Mouse (Mus musculus) forebrain, embryonic 11.5 days (tissue): Measurements from ENCODE around the gene Sufu. TPM values are rescaled to one million over a fixed set of nuclear protein-coding genes. Genes with fewer than 3 reads are reported as not detected.
A peak's percentile ranks its signal among the peaks of the same experiment; 100 is the strongest.

Source experiments
- ATAC-seq: fragments of 200-750 bp; cut with Nextera tagmentation; replicated peaks from 2 replicates; pipeline ENCODE4 v1.8.0; 2017; ENCODE audit warnings: moderate TSS enrichment; ENCODE audit not compliant: low FRiP score
- DNase-seq: peaks from one replicate; pipeline ENCODE4 v3.0.0-alpha.2; 2017; ENCODE audit warnings: low spot score
- H3K27ac ChIP-seq: fragments of 300-500 bp; sonication (generic); 2 replicates; pipeline ENCODE4 v1.5.1; 2014; ENCODE audit warnings: low read depth, low read length
- H3K27me3 ChIP-seq: fragments of 300-500 bp; sonication (generic); 2 replicates; pipeline ENCODE4 v1.6.1; 2014; ENCODE audit warnings: mild to moderate bottlenecking, low read length, mixed read lengths; ENCODE audit not compliant: control insufficient read depth, insufficient read depth
- H3K36me3 ChIP-seq: fragments of 300-500 bp; sonication (generic); 2 replicates; pipeline ENCODE4 v1.6.1; 2014; ENCODE audit warnings: mild to moderate bottlenecking, low read length, moderate library complexity, mixed read lengths; ENCODE audit not compliant: control insufficient read depth, insufficient read depth
- H3K4me1 ChIP-seq: fragments of 300-500 bp; sonication (generic); replicated peaks from 2 replicates; pipeline ENCODE4 v1.6.1; 2014; ENCODE audit warnings: low read length, mixed read lengths; ENCODE audit not compliant: control insufficient read depth, insufficient read depth
- H3K4me2 ChIP-seq: fragments of 300-500 bp; sonication (generic); 2 replicates; pipeline ENCODE4 v1.6.1; 2014; ENCODE audit warnings: low read depth, mild to moderate bottlenecking, low read length, moderate library complexity, mixed read lengths; ENCODE audit not compliant: severe bottlenecking
- H3K4me3 ChIP-seq: fragments of 300-500 bp; sonication (generic); 2 replicates; pipeline ENCODE4 v1.5.1; 2014; ENCODE audit warnings: low read depth, low read length
- H3K9ac ChIP-seq: fragments of 300-500 bp; sonication (generic); 2 replicates; pipeline ENCODE4 v1.6.1; 2014; ENCODE audit warnings: low read length
- H3K9me3 ChIP-seq: fragments of 300-500 bp; sonication (generic); 2 replicates; pipeline ENCODE4 v1.6.1; 2016; ENCODE audit warnings: low read length, mixed read lengths; ENCODE audit not compliant: control insufficient read depth
- WGBS: fragments of 180-500 bp; shearing (Covaris S2); extraction: QIAGEN DNeasy Blood & Tissue Kit; methylation state at CpG from one replicate; pipeline ENCODE4 v1.1.7; 2014; 5-methylcytosine and 5-hydroxymethylcytosine counted together
- polyA plus RNA-seq: library from polyadenylated mRNA; unstranded; fragments of >200 nt; fragmentation: Nextera tagmentation; extraction: Ambion mirVana; gene quantifications from 2 replicates; pipeline ENCODE4 v1.2.1, GENCODE M21; 2014

The Sufu gene
- polyA plus RNA-seq, 1 experiment from 2014 or later: 48.6 TPM

GRCm38 (mm10) chr19:46490634-46491033 is 93.9 kb downstream of the Sufu start:
- Histone ChIP-seq H3K9me3 (no peaks in the 10 kb centered on the region), H3K27me3 (no peaks in the 10 kb centered on the region), H3K4me2 (no peak overlapping the region), H3K4me1 (no peaks in the 10 kb centered on the region), H3K36me3 (no peaks in the 10 kb centered on the region), H3K27ac (no peak overlapping the region), H3K9ac (no peak overlapping the region), H3K4me3 (no peak overlapping the region)
- DNase-seq (no peak), ATAC-seq (no peak)
- 9% methylated on average over 2 of the region's 2 CpGs for WGBS

DNA sequence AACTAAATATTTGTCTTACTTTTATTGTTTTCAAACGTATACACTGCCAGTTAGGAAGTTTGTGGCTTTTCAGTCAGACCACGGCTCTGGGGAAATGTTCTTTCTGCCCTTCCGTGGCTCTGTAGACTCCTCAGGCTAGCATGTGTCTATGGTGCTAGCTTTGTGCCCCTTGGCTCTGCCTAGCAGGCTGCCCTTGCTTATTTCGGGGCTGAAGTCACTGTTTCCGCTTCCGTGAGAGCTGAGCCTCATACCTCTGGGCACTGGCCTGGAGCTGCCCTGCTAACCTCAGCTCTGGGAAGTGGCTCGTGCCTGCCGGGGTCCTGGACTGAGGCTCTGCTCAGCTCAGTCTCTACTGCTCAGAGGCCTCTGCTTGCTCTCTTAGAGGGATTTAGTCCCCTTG is 98.4 kb downstream of the Sufu start:
- DNase-seq (no peak), ATAC-seq (no peak)
- WGBS: 85% methylated on average over 8 of the region's 8 CpGs
- no peak overlapping the region for H3K4me2 ChIP-seq
- no peaks in the 10 kb centered on the region for H3K27me3 ChIP-seq
- no peaks in the 10 kb centered on the region; the same call in 1 of the 2 replicates for H3K4me1 ChIP-seq
- no peaks in the 10 kb centered on the region for H3K9me3 ChIP-seq
- no peak overlapping the region for H3K27ac ChIP-seq
- H3K36me3 ChIP-seq: no peaks in the 10 kb centered on the region
- H3K4me3 ChIP-seq: no peak overlapping the region
- H3K9ac ChIP-seq: no peak overlapping the region

DNA sequence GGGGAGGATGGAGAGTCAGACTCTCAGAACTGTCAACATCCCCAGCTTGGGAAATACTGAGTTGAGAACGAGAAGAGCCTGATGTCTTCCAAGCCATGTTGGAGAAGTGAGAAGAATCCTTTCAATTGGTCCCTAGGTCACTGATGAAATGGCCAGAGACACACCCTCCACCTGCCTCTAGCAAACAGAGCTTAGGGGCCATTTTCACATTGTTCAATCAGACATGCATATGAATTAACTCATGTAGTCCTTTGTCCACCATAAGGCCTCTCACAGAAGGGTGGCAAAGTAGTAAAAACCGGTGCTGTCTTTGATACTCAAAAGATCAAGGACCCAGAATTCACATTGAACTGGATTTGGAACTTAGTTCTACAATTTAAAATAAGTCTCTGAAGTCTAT is 100.5 kb downstream of the Sufu start:
- H3K4me1 ChIP-seq: no peaks in the 10 kb centered on the region; the same call in 1 of the 2 replicates
- H3K27ac ChIP-seq: no peak overlapping the region
- H3K4me3 ChIP-seq: no peak overlapping the region
- no peaks in the 10 kb centered on the region for H3K9me3 ChIP-seq
- DNase-seq: no peak
- H3K36me3 ChIP-seq: no peaks in the 10 kb centered on the region
- no peak for ATAC-seq
- H3K27me3 ChIP-seq: no peaks in the 10 kb centered on the region
- no peak overlapping the region for H3K4me2 ChIP-seq
- 70% methylated on average over 2 of the region's 2 CpGs for WGBS
- no peak overlapping the region for H3K9ac ChIP-seq

GRCm38 (mm10) chr19:46499539-46499835 is 102.8 kb downstream of the Sufu start:
- H3K27ac ChIP-seq: peak overlapping the region; percentile 70; the same call in 1 of the 2 replicates
- H3K36me3 ChIP-seq: no peaks in the 10 kb centered on the region
- no peak for DNase-seq
- no peak overlapping the region for H3K4me3 ChIP-seq
- no peak for ATAC-seq
- no peaks in the 10 kb centered on the region for H3K27me3 ChIP-seq
- H3K4me1 ChIP-seq: no peaks in the 10 kb centered on the region; the same call in 1 of the 2 replicates
- peak overlapping the region; percentile 28; the same call in 1 of the 2 replicates for H3K4me2 ChIP-seq
- WGBS: 5% methylated on average over 3 of the region's 3 CpGs
- H3K9ac ChIP-seq: no peak overlapping the region
- no peaks in the 10 kb centered on the region for H3K9me3 ChIP-seq

GRCm38 (mm10) chr19:46499836-46500580 is 103.3 kb downstream of the Sufu start:
- Histone ChIP-seq H3K4me2 (peak overlapping the region; percentile 97), H3K9me3 (no peaks in the 10 kb centered on the region), H3K9ac (peak overlapping the region; percentile 97), H3K27ac (peak overlapping the region; percentile 100), H3K27me3 (no peaks in the 10 kb centered on the region), H3K4me3 (peak overlapping the region; percentile 91), H3K36me3 (no peaks in the 10 kb centered on the region), H3K4me1 (peaks cover 5% of the 10 kb centered on the region; the same call in 1 of the 2 replicates)
- DNase-seq (peak; percentile 100), ATAC-seq (peak; percentile 85)
- under 1% methylated on average over 47 of the region's 52 CpGs for WGBS

DNA sequence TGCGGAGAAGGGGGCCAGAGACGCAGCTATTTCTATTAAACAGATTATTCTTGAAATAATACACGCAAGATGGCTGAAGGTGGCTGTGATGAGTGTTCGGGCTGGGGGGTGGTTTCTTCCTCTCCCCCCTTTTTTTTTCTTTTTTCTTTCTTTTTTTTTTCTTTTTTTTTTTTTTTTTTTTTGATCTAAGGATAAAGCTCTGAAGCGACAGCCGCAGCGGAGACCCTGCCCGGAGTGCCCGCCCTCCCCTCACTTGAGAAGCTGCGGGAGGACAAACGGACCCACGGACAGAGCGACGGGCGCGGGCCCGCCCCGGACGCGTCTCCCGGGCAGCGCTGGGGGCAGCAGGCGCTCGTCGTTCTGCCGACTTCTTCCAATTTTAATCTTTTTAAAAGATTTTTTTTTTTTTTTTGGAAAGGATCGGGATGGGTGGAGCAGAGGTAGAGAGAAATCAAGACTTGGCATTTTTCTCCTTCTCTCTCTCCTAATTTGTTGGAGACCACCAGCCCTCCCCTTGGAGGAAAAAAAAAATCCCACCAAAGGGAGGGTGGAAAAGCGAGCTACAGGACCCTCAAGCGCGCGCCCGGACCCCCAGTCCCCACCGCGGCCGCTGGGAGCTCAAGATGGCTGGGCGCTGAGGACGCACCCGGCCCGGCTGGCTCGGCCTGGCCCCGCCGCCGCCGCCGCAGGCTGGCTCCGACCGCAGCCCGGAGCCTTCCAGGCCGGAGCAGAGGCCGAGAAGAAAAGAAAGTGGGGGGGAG is 104.1 kb downstream of the Sufu start:
- Histone ChIP-seq H3K9me3 (no peaks in the 10 kb centered on the region), H3K4me2 (peak overlapping the region; percentile 97), H3K27ac (peak overlapping the region; percentile 100), H3K4me3 (peak overlapping the region; percentile 91), H3K27me3 (no peaks in the 10 kb centered on the region), H3K9ac (peak overlapping the region; percentile 97), H3K36me3 (no peaks in the 10 kb centered on the region), H3K4me1 (peaks cover 11% of the 10 kb centered on the region; the same call in 1 of the 2 replicates)
- DNase-seq (peak; percentile 79), ATAC-seq (peak; percentile 57)
- WGBS: under 1% methylated on average over 40 of the region's 50 CpGs

DNA sequence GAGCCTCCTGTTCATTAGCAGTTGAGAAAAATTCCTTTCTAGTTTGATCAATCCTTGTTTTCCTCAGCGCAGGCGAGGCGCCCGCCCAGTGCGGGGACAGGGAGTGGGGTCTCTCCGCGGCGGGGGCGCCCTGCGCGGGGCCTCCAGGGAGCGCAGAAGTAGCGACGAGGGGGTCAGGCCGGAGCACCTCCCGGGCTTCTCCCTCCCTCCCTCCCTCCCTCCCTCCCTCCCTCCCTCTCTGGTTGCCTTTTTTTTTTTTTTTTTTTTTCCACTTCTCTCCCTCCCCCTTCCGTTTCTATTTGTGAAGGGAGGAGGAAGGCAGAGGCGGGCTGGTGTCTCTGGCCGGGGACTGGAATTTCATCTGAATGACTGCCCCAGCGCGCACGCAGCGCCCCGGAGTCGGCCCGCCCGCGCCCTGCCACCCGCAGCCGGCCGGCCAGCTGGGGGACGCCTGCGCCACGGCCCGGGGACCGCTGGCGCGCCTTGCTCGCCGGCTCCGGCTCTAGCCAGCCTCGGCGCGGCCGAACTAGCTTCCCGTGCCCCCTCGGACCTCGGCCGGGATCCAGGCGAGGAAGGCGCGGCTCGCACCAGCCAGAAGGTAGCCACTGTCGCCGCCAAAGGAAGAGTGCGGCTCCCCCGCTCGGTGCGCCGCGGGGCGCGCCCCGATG is 104.8 kb downstream of the Sufu start, which contains the start of gene Trim8:
Gene Trim8, plus strand, starts transcription at position 302 of the 668 bp plus-strand sequence.
- WGBS: under 1% methylated on average over 44 of the region's 64 CpGs
- peak within 1 kb of the TSS; percentile 97 for H3K9ac ChIP-seq
- H3K27me3 ChIP-seq: no peaks in the 10 kb centered on the region
- ATAC-seq: peak; percentile 58
- peak; percentile 94 for DNase-seq
- peaks cover 18% of the 10 kb centered on the region for H3K4me1 ChIP-seq
- H3K9me3 ChIP-seq: no peaks in the 10 kb centered on the region
- peak within 1 kb of the TSS; percentile 91 for H3K4me3 ChIP-seq
- H3K27ac ChIP-seq: peak within 1 kb of the TSS; percentile 100
- H3K36me3 ChIP-seq: no peaks in the 10 kb centered on the region
- peak within 1 kb of the TSS; percentile 97 for H3K4me2 ChIP-seq

GRCm38 (mm10) chr19:46502069-46502455 is 105.4 kb downstream of the Sufu start:
- H3K27me3 ChIP-seq: no peaks in the 10 kb centered on the region
- H3K9ac ChIP-seq: peak overlapping the region; percentile 97
- under 1% methylated on average over 29 of the region's 46 CpGs for WGBS
- DNase-seq: peak; percentile 83
- H3K4me3 ChIP-seq: peak overlapping the region; percentile 91
- H3K9me3 ChIP-seq: no peaks in the 10 kb centered on the region
- peaks cover 23% of the 10 kb centered on the region for H3K4me1 ChIP-seq
- ATAC-seq: no peak
- peak overlapping the region; percentile 97 for H3K4me2 ChIP-seq
- no peaks in the 10 kb centered on the region for H3K36me3 ChIP-seq
- H3K27ac ChIP-seq: peak overlapping the region; percentile 100
